Mouse (Mus musculus): Measurements from ENCODE around the gene Zfp619. TPM values are rescaled to one million over a fixed set of nuclear protein-coding genes. Genes with fewer than 3 reads are reported as not detected.

Zfp619 gene
- polyA plus RNA-seq, 1 experiment = not detected

Other genes starting within 250 kb of the Zfp619 start
- gene Gm5114, start 104.6 kb upstream of the Zfp619 start, polyA plus RNA-seq (2012; ENCODE audit: insufficient read depth, low replicate concordance) = not detected in 2 replicates

Measured in megakaryocyte, embryonic 14.5 days (primary cell).